Comparison of ENCODE assay signal across 14 mouse cellular contexts in genomic region chr6:128282126-128282525, GRCm38 (mm10). TPM values are rescaled to one million over a fixed set of nuclear protein-coding genes. Genes with fewer than 3 reads are reported as not detected.
DNase-seq lines count a peak whose midpoint lies in the region; ATAC-seq lines count a peak whose summit lies in the region.
"Had no signal": no experiment of that assay in that cellular context is flagged by ENCODE, and none has a peak within 500 bp of the region (broad histone marks: within the 10 kb centered on the region; RNA-seq: fewer than 3 reads in every experiment).

No protein-coding gene starts in this region.

- no peak overlapping the region for H3K4me3 ChIP-seq in limb, embryonic 12.5 days (replicated peaks)
- H3K4me3 ChIP-seq in limb, embryonic 10.5 days = no peak overlapping the region
- H3K4me3 ChIP-seq in hindbrain, embryonic 14.5 days (replicated peaks; ENCODE audit: low read length) = no peak overlapping the region
- no peak overlapping the region for H3K4me3 ChIP-seq in neural tube, embryonic 14.5 days (ENCODE audit: low read depth, low read length)
- H3K4me3 ChIP-seq: heart, embryonic 15.5 days; intestine, embryonic 15.5 days had no signal

- no peak for DNase-seq in limb, embryonic 10.5 days (ENCODE audit: low spot score)
- DNase-seq in fat pad, adult 2 months (ENCODE audit: extremely low read depth, low read depth, low spot score) = peak; percentile 69
- DNase-seq in hindbrain, embryonic 14.5 days (ENCODE audit: low spot score) = peak; percentile 34
- no peak for DNase-seq in adrenal gland, adult 18-20 months (ENCODE audit: low spot score in 2 of 2)
- no peak for DNase-seq in kidney, postnatal 4 days
- DNase-seq in testis, postnatal 14 days (ENCODE audit: low spot score) = no peak
- DNase-seq: cerebellum, postnatal 14 days; liver; thymus, adult 18-20 months had no signal

- 0 out of 2 replicates have a peak overlapping the region, but pooled peaks have one; percentile 18 for H3K27ac ChIP-seq in limb, embryonic 12.5 days
- no peak overlapping the region for H3K27ac ChIP-seq in limb, embryonic 10.5 days
- H3K27ac ChIP-seq in hindbrain, embryonic 14.5 days = no peak overlapping the region
- no peak overlapping the region for H3K27ac ChIP-seq in neural tube, embryonic 14.5 days (ENCODE audit: low read depth, low read length)
- H3K27ac ChIP-seq: heart, embryonic 15.5 days; intestine, embryonic 15.5 days had no signal

- H3K36me3 ChIP-seq in limb, embryonic 12.5 days = no peaks in the 10 kb centered on the region
- no peaks in the 10 kb centered on the region for H3K36me3 ChIP-seq in limb, embryonic 10.5 days
- H3K36me3 ChIP-seq in hindbrain, embryonic 14.5 days (replicated peaks; ENCODE audit: control insufficient read depth, insufficient read depth) = no peaks in the 10 kb centered on the region
- H3K36me3 ChIP-seq in neural tube, embryonic 14.5 days (ENCODE audit: control insufficient read depth, insufficient read depth, low read length) = no peaks in the 10 kb centered on the region
- H3K36me3 ChIP-seq: heart, embryonic 15.5 days; intestine, embryonic 15.5 days had no signal

- H3K9ac ChIP-seq in limb, embryonic 12.5 days (replicated peaks) = no peak overlapping the region
- no peak overlapping the region for H3K9ac ChIP-seq in hindbrain, embryonic 14.5 days
- no peak overlapping the region for H3K9ac ChIP-seq in neural tube, embryonic 14.5 days (replicated peaks; ENCODE audit: low read depth, low read length)
- H3K9ac ChIP-seq: heart, embryonic 15.5 days; intestine, embryonic 15.5 days had no signal

- peaks cover 27% of the 10 kb centered on the region for H3K4me1 ChIP-seq in limb, embryonic 12.5 days (replicated peaks)
- peaks cover 38% of the 10 kb centered on the region for H3K4me1 ChIP-seq in limb, embryonic 10.5 days
- 0 out of 2 replicates have a peak, but pooled peaks cover 3% of the 10 kb centered on the region for H3K4me1 ChIP-seq in hindbrain, embryonic 14.5 days (replicated peaks; ENCODE audit: control insufficient read depth, insufficient read depth, low read length)
- no peaks in the 10 kb centered on the region for H3K4me1 ChIP-seq in neural tube, embryonic 14.5 days (ENCODE audit: control insufficient read depth, insufficient read depth, low read length)

- no peaks in the 10 kb centered on the region for H3K9me3 ChIP-seq in limb, embryonic 12.5 days
- no peaks in the 10 kb centered on the region for H3K9me3 ChIP-seq in limb, embryonic 10.5 days (replicated peaks)
- no peaks in the 10 kb centered on the region for H3K9me3 ChIP-seq in hindbrain, embryonic 14.5 days (ENCODE audit: control insufficient read depth, low read length)
- no peaks in the 10 kb centered on the region for H3K9me3 ChIP-seq in neural tube, embryonic 14.5 days (ENCODE audit: control insufficient read depth, low read length)
- H3K9me3 ChIP-seq: heart, embryonic 15.5 days; intestine, embryonic 15.5 days had no signal

- WGBS in limb, embryonic 12.5 days = 61% methylated on average over 3 of the region's 3 CpGs
- WGBS in limb, embryonic 10.5 days = 63% methylated on average over 3 of the region's 3 CpGs
- 6% methylated on average over 3 of the region's 3 CpGs for WGBS in hindbrain, embryonic 14.5 days
- 13% methylated on average over 3 of the region's 3 CpGs for WGBS in neural tube, embryonic 14.5 days

- H3K27me3 ChIP-seq in limb, embryonic 12.5 days = no peaks in the 10 kb centered on the region
- no peaks in the 10 kb centered on the region for H3K27me3 ChIP-seq in limb, embryonic 10.5 days (ENCODE audit: low read depth, poor library complexity, severe bottlenecking)
- H3K27me3 ChIP-seq in hindbrain, embryonic 14.5 days (ENCODE audit: control insufficient read depth, insufficient read depth, low read length) = no peaks in the 10 kb centered on the region; the same call in 1 of the 2 replicates
- H3K27me3 ChIP-seq in neural tube, embryonic 14.5 days (ENCODE audit: control insufficient read depth, insufficient read depth, low read length) = no peaks in the 10 kb centered on the region; the same call in 1 of the 2 replicates
- H3K27me3 ChIP-seq: heart, embryonic 15.5 days; intestine, embryonic 15.5 days had no signal

- no peak overlapping the region for H3K4me2 ChIP-seq in limb, embryonic 12.5 days
- no peak overlapping the region for H3K4me2 ChIP-seq in hindbrain, embryonic 14.5 days (replicated peaks)
- H3K4me2 ChIP-seq in neural tube, embryonic 14.5 days (ENCODE audit: low read depth, low read length) = no peak overlapping the region
- H3K4me2 ChIP-seq: heart, embryonic 15.5 days; intestine, embryonic 15.5 days had no signal

- ATAC-seq in limb, embryonic 12.5 days (ENCODE audit: insufficient number of reproducible peaks, insufficient read depth, low FRiP score, low TSS enrichment, low read depth) = no peak
- ATAC-seq in hindbrain, embryonic 14.5 days (ENCODE audit: low FRiP score) = peak; percentile 60; the same call in 1 of the 2 replicates
- ATAC-seq in neural tube, embryonic 14.5 days (ENCODE audit: low read depth) = peak; percentile 64; the same call in 1 of the 2 replicates
- ATAC-seq: intestine, embryonic 15.5 days; lung, postnatal 0 days had no signal

RNA-seq across cellular contexts. Expression of gene Tead4, which starts 18.5 kb away (rescaled TPM):
- 3.5 TPM in 2 replicates for polyA plus RNA-seq in limb, embryonic 12.5 days (2016; fragmentation: Nextera tagmentation; extraction: Ambion mirVana)
- 2.5 and 3.2 TPM in 2 replicates for polyA plus RNA-seq in limb, embryonic 10.5 days (2016; fragmentation: Nextera tagmentation; extraction: Ambion mirVana)
- polyA plus RNA-seq in hindbrain, embryonic 14.5 days (2014; fragmentation: Nextera tagmentation; extraction: Ambion mirVana) = 0.27 and 0.32 TPM in 2 replicates
- 0.24 and 0.57 TPM in 2 replicates for polyA plus RNA-seq in neural tube, embryonic 14.5 days (2014; fragmentation: Nextera tagmentation; extraction: Ambion mirVana)
- total RNA-seq in adrenal gland, adult 18-20 months (2021) = 1 to 10 TPM; 2.6 to 3.8 TPM

Comparison
In these comparisons a context has a peak if more than half of its experiments do, and no peak if none do; other contexts are left out.
1. DNase-seq: peak in fat pad, adult 2 months (single experiment) and hindbrain, embryonic 14.5 days (single experiment); none in limb, embryonic 10.5 days (single experiment), adrenal gland, adult 18-20 months (0 of 2), kidney, postnatal 4 days (0 of 2) and testis, postnatal 14 days (single experiment).